Mouse (Mus musculus) E14TG2a.4 (cell line): ENCODE results near the gene Gdf11.
A peak's percentile ranks its signal among the peaks of the same experiment; 100 is the strongest.

Source experiments
- H3K27me3 ChIP-seq: 2 replicates; pipeline ENCODE4 v1.6.1; 2014; ENCODE audit warnings: low read length, control low read depth; ENCODE audit not compliant: insufficient read depth
- H3K36me3 ChIP-seq: 2 replicates; pipeline ENCODE4 v1.6.1; 2014; ENCODE audit warnings: low read length, control low read depth; ENCODE audit not compliant: insufficient read depth
- H3K4me1 ChIP-seq: replicated peaks from 2 replicates; pipeline ENCODE4 v1.6.1; 2014; ENCODE audit warnings: low read depth, low read length, control low read depth
- H3K4me3 ChIP-seq: replicated peaks from 2 replicates; pipeline ENCODE4 v1.5.1; 2014; ENCODE audit warnings: mild to moderate bottlenecking, low read length
- H3K9me3 ChIP-seq: 2 replicates; pipeline ENCODE4 v1.6.1; 2014; ENCODE audit warnings: low read length, control low read depth
- CTCF ChIP-seq: conservative IDR thresholded peaks from 2 replicates; pipeline ENCODE4 v1.5.1; 2014; ENCODE audit warnings: low read length
- NANOG ChIP-seq: IDR thresholded peaks from 2 replicates; pipeline ENCODE4 v1.6.1; 2014; ENCODE audit warnings: borderline replicate concordance, low read length, mixed read lengths
- POU5F1 ChIP-seq: IDR thresholded peaks from 2 replicates; pipeline ENCODE4 v1.6.1; 2014; ENCODE audit warnings: low read length, borderline replicate concordance

Gdf11 gene

GRCm38 (mm10) chr10:128921883-128922821 lies 30.6 kb upstream of the Gdf11 start:
- no peaks in the 10 kb centered on the region for H3K9me3 ChIP-seq

GRCm38 (mm10) chr10:128921251-128921650 lies 29.7 kb upstream of the Gdf11 start:
- 0 out of 2 replicates have a peak overlapping the region, but pooled peaks have one; percentile 3 for H3K4me3 ChIP-seq
- peaks cover 63% of the 10 kb centered on the region for H3K4me1 ChIP-seq
- TF ChIP-seq NANOG (no peak), CTCF (no peak), POU5F1 (no peak)
- no peaks in the 10 kb centered on the region for H3K9me3 ChIP-seq
- H3K36me3 ChIP-seq = peaks cover 51% of the 10 kb centered on the region
- H3K27me3 ChIP-seq = no peaks in the 10 kb centered on the region

More at GRCm38 (mm10) chr10:128921883-128922821, 30.6 kb upstream of the Gdf11 start:
- Histone ChIP-seq H3K4me3 (peak overlapping the region; percentile 97), H3K4me1 (peaks cover 63% of the 10 kb centered on the region), H3K27me3 (0 out of 2 replicates have a peak, but pooled peaks cover 3% of the 10 kb centered on the region), H3K36me3 (peaks cover 42% of the 10 kb centered on the region)
- TF ChIP-seq NANOG = no peak
- no peak for TF ChIP-seq CTCF
- no peak for TF ChIP-seq POU5F1

DNA sequence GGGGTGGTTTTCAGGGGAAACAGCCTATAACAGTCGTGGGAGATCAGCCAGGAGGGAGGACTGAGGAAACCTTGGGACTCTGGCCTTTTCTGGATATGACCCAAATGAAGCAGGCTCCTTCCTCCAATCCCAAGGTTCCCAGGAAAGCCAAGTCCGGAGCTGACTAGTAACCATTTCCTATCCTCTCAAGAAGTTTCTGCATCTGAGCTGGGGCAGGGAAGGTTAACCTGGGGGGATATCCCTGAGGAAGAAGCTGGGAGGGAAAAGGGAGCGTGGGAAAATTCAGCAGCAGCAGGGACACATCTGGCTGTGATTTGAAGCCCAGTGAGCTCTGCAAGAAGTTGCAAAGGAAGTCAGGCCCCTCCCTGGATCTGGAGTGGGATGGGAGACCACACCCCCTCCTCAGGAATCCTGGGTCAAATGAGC lies 29.2 kb upstream of the Gdf11 start:
- H3K9me3 ChIP-seq = no peaks in the 10 kb centered on the region
- no peaks in the 10 kb centered on the region for H3K27me3 ChIP-seq
- H3K4me3 ChIP-seq = 0 out of 2 replicates have a peak overlapping the region, but pooled peaks have one; percentile 3
- TF ChIP-seq NANOG (no peak), POU5F1 (no peak), CTCF (no peak)
- peaks cover 63% of the 10 kb centered on the region for H3K4me1 ChIP-seq
- peaks cover 54% of the 10 kb centered on the region for H3K36me3 ChIP-seq

- Histone ChIP-seq H3K4me3 (no peak overlapping the region), H3K9me3 (no peaks in the 10 kb centered on the region), H3K27me3 (no peaks in the 10 kb centered on the region), H3K36me3 (peaks cover 61% of the 10 kb centered on the region), H3K4me1 (peaks cover 63% of the 10 kb centered on the region)
- TF ChIP-seq CTCF = no peak
- no peak for TF ChIP-seq POU5F1
- no peak for TF ChIP-seq NANOG
Observed at GRCm38 (mm10) chr10:128919966-128920365, 28.4 kb upstream of the Gdf11 start.

GRCm38 (mm10) chr10:128919203-128919631 lies 27.7 kb upstream of the Gdf11 start:
- no peaks in the 10 kb centered on the region for H3K27me3 ChIP-seq
- H3K36me3 ChIP-seq = peaks cover 69% of the 10 kb centered on the region
- TF ChIP-seq NANOG (no peak), CTCF (no peak), POU5F1 (no peak)
- H3K9me3 ChIP-seq = no peaks in the 10 kb centered on the region
- H3K4me3 ChIP-seq = no peak overlapping the region
- peaks cover 63% of the 10 kb centered on the region for H3K4me1 ChIP-seq

- Histone ChIP-seq H3K4me1 (peaks cover 63% of the 10 kb centered on the region), H3K27me3 (no peaks in the 10 kb centered on the region), H3K9me3 (no peaks in the 10 kb centered on the region), H3K36me3 (peaks cover 78% of the 10 kb centered on the region), H3K4me3 (no peak overlapping the region)
- TF ChIP-seq NANOG = no peak
- TF ChIP-seq POU5F1 = no peak
- no peak for TF ChIP-seq CTCF
Observed at GRCm38 (mm10) chr10:128918246-128918645, 26.7 kb upstream of the Gdf11 start.

DNA sequence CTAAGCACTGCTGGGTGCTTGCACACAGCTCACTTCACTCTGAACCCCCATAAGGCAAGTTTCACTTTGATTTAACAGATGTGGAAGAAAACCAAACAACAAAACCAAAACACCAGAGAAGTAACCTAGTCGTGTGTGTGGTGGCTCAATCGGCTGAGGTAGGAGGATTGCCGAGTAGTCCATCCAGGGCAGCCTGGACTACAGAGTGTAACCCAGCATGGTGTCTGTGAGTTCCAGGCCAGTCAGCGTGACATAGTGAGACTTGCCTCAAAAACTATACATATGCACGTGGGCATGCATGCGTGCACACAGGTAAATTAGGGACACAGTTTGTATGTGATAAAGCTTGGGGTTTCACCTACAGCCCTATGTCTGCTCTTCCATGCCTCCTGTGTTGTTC lies 25.9 kb upstream of the Gdf11 start:
- TF ChIP-seq CTCF = no peak
- no peak for TF ChIP-seq NANOG
- TF ChIP-seq POU5F1 = no peak
- H3K27me3 ChIP-seq = no peaks in the 10 kb centered on the region

GRCm38 (mm10) chr10:128916665-128917064 lies 25.1 kb upstream of the Gdf11 start:
- Histone ChIP-seq H3K27me3 (no peaks in the 10 kb centered on the region), H3K4me1 (peaks cover 66% of the 10 kb centered on the region), H3K36me3 (peaks cover 88% of the 10 kb centered on the region), H3K4me3 (no peak overlapping the region), H3K9me3 (no peaks in the 10 kb centered on the region)
- no peak for TF ChIP-seq POU5F1
- TF ChIP-seq NANOG = no peak
- TF ChIP-seq CTCF = no peak

More for the DNA sequence above, 25.9 kb upstream of the Gdf11 start:
- Histone ChIP-seq H3K4me1 (peaks cover 66% of the 10 kb centered on the region), H3K36me3 (peaks cover 84% of the 10 kb centered on the region), H3K9me3 (no peaks in the 10 kb centered on the region), H3K4me3 (no peak overlapping the region)
